Mouse (Mus musculus) liver, adult (tissue): ENCODE results near the gene Mmaa.

Source experiments
- GATA4 ChIP-seq: IDR thresholded peaks from 2 replicates; pipeline ENCODE4 v1.6.1; 2014; ENCODE audit warnings: mild to moderate bottlenecking, low read length; ENCODE audit not compliant: insufficient replicate concordance

Gene Mmaa

GRCm38 (mm10) chr8:79299704-79300103 is 5.0 kb upstream of the Mmaa start:
- TF ChIP-seq GATA4, result no peak

GRCm38 (mm10) chr8:79297763-79298162 is 3.0 kb upstream of the Mmaa start:
- no peak for TF ChIP-seq GATA4

GRCm38 (mm10) chr8:79295276-79296105 is 754 bp upstream of the Mmaa start:
- TF ChIP-seq GATA4, result no peak

- TF ChIP-seq GATA4, result no peak
Measured at GRCm38 (mm10) chr8:79293841-79294240, 896 bp downstream of the Mmaa start.

- no peak for TF ChIP-seq GATA4
Measured at GRCm38 (mm10) chr8:79292712-79293264, 1.9 kb downstream of the Mmaa start.

GRCm38 (mm10) chr8:79289592-79289991 is 5.1 kb downstream of the Mmaa start:
- TF ChIP-seq GATA4, result no peak

GRCm38 (mm10) chr8:79288681-79289080 is 6.1 kb downstream of the Mmaa start:
- no peak for TF ChIP-seq GATA4

- TF ChIP-seq GATA4, result no peak
Measured at GRCm38 (mm10) chr8:79288250-79288649, 6.5 kb downstream of the Mmaa start.

- no peak for TF ChIP-seq GATA4
Measured at GRCm38 (mm10) chr8:79286424-79286823, 8.3 kb downstream of the Mmaa start.

- TF ChIP-seq GATA4, result no peak
Measured at GRCm38 (mm10) chr8:79284626-79285025, 10.1 kb downstream of the Mmaa start.

- no peak for TF ChIP-seq GATA4
Measured at GRCm38 (mm10) chr8:79281376-79281890, 13.3 kb downstream of the Mmaa start.

GRCm38 (mm10) chr8:79277264-79277870 is 17.4 kb downstream of the Mmaa start:
- no peak for TF ChIP-seq GATA4

GRCm38 (mm10) chr8:79274940-79275339 is 19.8 kb downstream of the Mmaa start:
- no peak for TF ChIP-seq GATA4

- TF ChIP-seq GATA4, result no peak
Measured at GRCm38 (mm10) chr8:79273776-79274175, 21.0 kb downstream of the Mmaa start.

- TF ChIP-seq GATA4, result no peak
Measured at GRCm38 (mm10) chr8:79272676-79273075, 22.1 kb downstream of the Mmaa start.

- no peak for TF ChIP-seq GATA4
Measured at GRCm38 (mm10) chr8:79268921-79269320, 25.8 kb downstream of the Mmaa start.
